Mouse (Mus musculus) megakaryocyte progenitor cell, adult 5-6 weeks (primary cell): ENCODE results near the gene Abca13. TPM values are rescaled to one million over a fixed set of nuclear protein-coding genes. Genes with fewer than 3 reads are reported as not detected.

Experiments used
- ATAC-seq: replicated peaks from 2 replicates; pipeline ENCODE4 v1.8.0; 2016; ENCODE audit warnings: mild to moderate bottlenecking, moderate TSS enrichment, inconsistent platforms; ENCODE audit not compliant: poor library complexity
- total RNA-seq, 2 experiments: library from RNA; stranded (forward) in 1 of 2; stranded (reverse) in 1 of 2; fragments of 157-497, 149-512 nt in 1 of 2; fragments of 200-1000 nt in 1 of 2; gene quantifications; 2 replicates each; pipeline versions ENCODE4 v1.2.3 to v1.2.4; 2015 to 2017

The Abca13 gene
- total RNA-seq, 2 experiments from 2014 or later: 13.9 to 17.4 TPM

- ATAC-seq: no peak
Observed at GRCm38 (mm10) chr11:9528556-9528955, 336.8 kb downstream of the Abca13 start.

DNA sequence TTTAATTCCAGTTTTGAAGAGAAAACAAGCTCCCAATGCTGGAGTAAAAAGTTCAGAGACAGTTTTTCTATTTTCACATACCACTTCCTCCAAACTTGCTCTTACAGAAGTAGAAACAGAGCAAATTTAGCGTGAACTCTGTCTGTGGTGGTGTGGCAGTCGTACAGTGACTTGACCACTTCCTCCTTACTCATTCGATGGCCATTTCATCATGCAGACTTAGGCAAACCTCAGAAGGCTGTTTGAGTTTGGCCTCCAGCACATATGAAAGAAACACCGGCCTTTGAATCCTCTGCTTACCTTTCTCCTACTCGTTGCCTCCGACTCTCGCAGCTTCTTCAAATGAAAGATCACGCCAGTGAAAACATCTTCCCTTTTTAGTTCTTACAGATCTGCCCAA lies 340.0 kb downstream of the Abca13 start:
- ATAC-seq: peak; percentile 86

DNA sequence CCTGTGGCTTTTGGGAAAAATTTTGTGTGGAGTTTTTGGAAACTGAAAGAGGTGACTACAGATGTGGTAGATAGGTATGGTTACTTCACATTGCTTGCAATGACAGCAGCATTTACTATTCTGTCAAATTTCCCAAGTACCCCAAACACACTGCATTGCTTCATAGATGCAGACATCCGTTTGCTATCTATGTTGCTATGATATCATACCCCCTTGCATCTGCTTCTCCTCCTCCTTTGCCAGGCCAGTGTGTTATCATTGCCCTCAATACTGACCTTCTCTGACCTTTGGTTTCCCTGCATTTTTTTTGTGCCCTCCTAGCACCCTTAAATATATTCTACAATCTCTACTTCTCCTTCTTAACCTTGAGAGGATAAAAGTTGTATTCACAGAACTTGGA lies 341.4 kb downstream of the Abca13 start:
- ATAC-seq: peak; percentile 54

DNA sequence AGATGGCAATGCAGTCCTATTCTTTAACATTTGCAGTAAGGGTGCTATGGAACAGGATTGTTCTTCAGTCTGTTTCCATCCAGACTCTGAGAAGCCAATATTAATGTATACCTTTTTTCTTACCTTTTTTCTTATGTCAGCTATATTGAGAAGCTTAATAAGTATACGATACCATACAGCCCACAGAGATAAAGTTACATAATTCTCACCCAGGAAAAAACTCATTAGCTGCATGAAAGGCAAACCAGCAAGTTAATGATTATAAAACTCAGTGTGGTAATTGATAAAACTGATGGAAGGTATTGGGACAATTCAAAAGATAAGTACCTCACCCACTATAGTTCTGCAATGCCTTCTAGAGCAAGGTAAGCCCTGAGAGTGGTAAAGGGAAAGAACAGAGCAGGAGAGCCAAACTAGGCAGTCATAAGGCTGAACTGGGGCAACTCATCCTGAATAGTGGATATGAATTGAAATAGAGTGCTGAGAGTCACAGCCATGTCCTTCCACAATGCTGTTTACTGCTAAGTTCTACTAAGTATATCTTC lies 342.0 kb downstream of the Abca13 start:
- no peak for ATAC-seq

DNA sequence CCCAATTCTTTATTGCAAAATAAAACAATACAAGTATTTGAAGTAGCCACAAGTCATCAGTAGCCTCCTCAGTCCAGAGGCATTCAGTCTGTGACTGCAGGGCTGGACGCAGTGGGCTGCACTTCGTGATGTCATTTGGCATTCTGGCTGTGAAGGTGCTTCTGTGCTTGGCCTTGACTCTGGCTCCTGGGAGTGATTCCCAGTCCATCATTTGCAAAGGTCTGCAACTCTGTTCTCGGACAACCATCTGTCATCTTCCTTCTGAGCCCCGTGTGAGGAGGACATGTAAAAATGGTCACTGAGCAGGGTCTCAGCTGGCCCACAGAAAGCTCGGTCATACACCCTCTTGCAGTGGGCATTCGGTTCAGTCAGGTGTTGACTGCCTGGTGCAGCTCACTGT lies 345.1 kb downstream of the Abca13 start:
- ATAC-seq: no peak

DNA sequence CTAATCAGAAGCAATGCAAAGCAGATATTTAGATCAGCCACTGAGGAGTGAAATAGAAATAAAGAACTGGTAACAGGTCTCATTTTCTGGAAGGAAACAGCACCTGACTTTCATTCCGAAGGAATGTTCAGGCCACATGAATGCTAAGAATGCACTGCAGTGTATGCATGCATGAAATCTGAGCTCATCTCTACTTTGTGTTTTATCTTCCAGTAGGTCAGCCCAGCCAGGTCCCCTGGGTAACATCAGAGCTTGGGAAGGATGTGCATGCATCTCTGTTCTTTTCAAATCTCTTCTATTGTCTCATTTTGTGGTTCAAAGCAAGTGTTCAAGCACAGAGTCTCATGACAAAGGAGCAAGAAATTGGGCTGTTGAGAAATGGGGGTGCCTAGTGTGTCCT lies 346.6 kb downstream of the Abca13 start:
- ATAC-seq: no peak

- no peak for ATAC-seq
Observed at GRCm38 (mm10) chr11:9560026-9560425, 368.3 kb downstream of the Abca13 start.

DNA sequence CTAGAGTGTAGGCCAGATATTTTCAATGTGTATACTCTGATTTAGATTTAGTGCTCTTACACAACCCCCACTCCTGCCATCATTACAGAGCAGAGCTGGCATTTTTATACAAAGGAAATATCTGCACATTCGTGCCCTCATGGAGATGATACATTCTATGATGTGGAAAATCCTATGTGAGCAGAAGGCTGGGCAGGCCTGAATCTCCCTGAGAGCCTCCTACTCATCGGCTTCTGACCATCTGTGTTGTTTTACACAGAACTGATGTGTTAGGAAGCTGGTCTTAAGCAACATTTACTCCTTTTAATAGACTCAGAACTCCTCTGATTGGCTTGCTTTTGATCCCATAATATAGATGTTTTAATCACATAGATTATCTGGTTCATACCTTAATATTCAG lies 376.6 kb downstream of the Abca13 start:
- ATAC-seq: no peak

DNA sequence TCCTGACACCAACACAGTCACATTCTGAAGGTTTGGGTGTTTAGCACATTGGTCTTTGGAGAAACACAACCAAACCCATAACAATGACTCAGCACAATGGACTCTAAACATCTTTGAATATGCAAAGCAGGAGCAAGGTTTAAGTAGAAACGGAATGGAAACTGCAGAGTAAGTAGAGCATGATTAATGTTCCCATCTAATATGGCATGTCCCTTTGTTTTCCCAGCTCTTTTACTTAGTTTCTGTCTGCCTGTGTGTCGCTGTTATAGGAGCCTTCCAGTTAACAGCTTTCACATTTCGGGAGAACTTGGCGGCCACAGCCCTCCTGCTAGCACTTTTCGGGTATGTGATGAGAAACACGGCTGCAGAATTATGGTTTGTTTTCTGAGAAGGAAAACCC lies 378.6 kb downstream of the Abca13 start:
- no peak for ATAC-seq

DNA sequence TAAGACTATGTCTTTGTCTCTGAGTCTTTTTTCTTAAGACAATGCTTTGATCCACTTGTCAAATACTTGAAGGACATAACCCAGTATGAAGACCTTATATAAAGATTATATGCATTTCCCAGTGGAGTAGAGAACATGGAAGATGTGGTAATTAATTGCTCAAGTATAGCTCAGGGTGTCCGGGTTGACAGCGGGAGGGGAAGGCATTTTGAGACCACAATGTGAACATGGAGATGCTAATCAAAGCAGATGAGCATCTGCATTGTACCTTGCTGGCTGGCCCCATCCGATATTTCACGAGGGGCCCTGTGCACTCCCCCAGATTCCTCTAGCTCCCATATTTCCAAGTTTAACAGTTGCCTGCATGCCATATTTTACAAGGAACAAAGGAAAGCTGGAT lies 383.2 kb downstream of the Abca13 start:
- ATAC-seq: no peak

- ATAC-seq: no peak
Observed at GRCm38 (mm10) chr11:9591757-9592316, 400.1 kb downstream of the Abca13 start.

DNA sequence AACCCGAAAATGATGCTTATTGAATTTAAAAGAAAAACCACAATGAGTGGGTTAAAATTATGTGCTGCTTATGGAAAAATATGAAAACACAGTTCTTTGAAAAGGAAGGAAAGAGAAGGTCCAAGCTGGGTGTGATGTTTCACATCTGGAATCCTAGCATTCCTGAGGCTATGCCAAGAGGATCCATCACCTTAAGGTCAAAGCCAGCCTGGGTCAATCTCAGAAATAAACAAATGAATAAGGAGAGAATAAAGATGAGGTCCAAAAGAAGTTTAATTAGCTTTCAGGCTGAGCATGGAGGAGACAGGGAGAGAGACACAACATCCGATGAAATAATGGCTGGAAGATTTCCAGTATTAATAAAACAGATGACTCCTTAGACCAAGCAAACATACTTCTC lies 405.6 kb downstream of the Abca13 start:
- no peak for ATAC-seq

GRCm38 (mm10) chr11:9601096-9601495 lies 409.4 kb downstream of the Abca13 start:
- no peak for ATAC-seq

DNA sequence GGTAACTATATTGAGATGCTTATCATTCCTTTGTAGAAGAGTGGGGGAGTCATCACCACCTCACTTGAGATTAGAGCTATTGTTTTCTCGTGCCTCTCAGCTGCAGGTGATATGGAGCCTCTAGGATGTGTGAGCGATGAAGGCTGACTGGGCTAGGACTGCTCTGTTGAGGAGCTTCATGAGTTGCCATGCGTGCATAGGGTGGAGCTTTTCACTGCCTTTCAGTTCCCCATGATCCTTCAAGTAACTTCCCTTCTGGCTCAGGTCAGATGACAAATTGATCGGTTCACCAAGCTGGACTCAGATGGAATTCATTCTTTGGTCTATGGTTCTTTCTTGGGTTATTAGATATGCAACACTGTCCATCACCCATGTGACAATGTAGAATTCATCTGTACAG lies 410.4 kb downstream of the Abca13 start:
- ATAC-seq: peak; percentile 63

- ATAC-seq: no peak
Observed at GRCm38 (mm10) chr11:9608249-9608648, 416.5 kb downstream of the Abca13 start.

GRCm38 (mm10) chr11:9609075-9609474 lies 417.3 kb downstream of the Abca13 start:
- ATAC-seq: no peak

DNA sequence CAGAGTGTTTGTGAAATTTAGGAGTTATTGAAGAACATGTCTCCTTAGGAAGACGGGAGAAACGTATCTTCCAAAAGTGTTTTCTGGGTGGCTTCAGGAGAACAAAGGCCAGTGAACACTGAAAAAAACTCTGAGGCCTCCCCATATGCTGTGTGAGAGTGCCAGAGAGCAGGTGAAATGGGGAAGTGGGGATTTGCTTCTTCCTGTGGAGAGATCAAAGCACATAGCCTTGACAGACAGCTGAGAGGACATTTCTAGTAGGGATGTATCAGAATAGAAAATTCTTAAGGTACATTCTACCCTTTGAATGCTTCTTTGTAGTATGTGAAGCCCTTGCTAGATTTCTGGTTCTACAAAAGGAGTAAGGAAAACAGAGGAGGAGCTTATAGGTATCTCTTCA lies 424.4 kb downstream of the Abca13 start:
- peak; percentile 63 for ATAC-seq

DNA sequence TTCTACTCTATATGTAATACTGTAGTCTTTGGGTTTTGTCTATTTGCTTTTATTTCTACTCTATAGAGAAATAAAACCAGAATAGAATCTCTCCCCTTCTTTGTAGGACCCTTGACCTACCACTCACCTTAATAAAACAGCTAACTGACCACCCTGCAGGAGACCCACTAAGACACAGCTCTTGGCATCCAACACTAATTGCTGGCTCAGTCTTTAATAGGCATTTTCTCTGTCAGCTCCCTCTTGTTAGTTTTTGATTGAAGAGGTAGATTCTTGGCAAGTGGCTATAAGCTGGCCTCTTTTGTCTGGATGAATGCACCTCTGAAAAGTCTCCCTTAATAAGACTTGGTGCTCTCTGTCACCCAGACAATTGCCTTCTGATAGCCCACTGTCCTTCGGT lies 424.9 kb downstream of the Abca13 start:
- no peak for ATAC-seq

GRCm38 (mm10) chr11:9619986-9620385 lies 428.2 kb downstream of the Abca13 start:
- no peak for ATAC-seq

DNA sequence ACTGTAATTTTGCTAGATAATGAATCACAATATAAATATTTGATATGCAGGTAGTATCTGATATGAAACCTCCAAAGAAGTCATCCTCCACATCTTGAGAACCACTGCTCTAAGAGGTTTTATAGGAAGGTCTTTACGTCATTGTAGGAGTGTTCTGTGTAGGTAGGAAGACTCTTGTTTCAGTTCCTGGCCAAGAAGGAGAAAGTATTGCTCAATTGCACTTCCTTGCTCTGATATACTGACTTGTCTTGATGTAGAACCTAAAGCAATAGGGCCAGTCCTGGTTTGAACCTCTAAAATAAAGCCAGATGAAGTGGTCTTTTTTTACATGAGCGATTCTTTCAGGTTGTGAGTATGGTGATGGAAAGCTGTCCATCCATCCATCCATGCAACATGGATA lies 431.1 kb downstream of the Abca13 start:
- peak; percentile 91 for ATAC-seq

- ATAC-seq: peak; percentile 56; the same call in 1 of the 2 replicates
Observed at GRCm38 (mm10) chr11:9624753-9625152, 433.0 kb downstream of the Abca13 start.

GRCm38 (mm10) chr11:9625812-9626211 lies 434.1 kb downstream of the Abca13 start:
- ATAC-seq: no peak

GRCm38 (mm10) chr11:9647272-9647671 lies 455.5 kb downstream of the Abca13 start:
- ATAC-seq: no peak
